Mouse (Mus musculus): ENCODE results near the gene Fam168b. TPM values are rescaled to one million over a fixed set of nuclear protein-coding genes. Genes with fewer than 3 reads are reported as not detected.

Fam168b gene
- total RNA-seq, 2 experiments from 2014 or later: 20.5 to 30.7 TPM

- intact Hi-C loops (cut with DNase I): no loop called here
- no peak for DNase-seq
Measured at GRCm38 (mm10) chr1:34821411-34821810, 21.5 kb downstream of the Fam168b start.

- no peak for DNase-seq
- intact Hi-C loops (cut with DNase I): no loop called here
Measured at GRCm38 (mm10) chr1:34819225-34819910, 23.5 kb downstream of the Fam168b start.

- intact Hi-C loops (cut with DNase I): no loop called here
Measured at GRCm38 (mm10) chr1:34815843-34816242, 27.0 kb downstream of the Fam168b start.

GRCm38 (mm10) chr1:34812407-34813247, 30.2 kb downstream of the Fam168b start:
- DNase-seq: no peak
- intact Hi-C loops (cut with DNase I): loop anchor here (5.0 kb wide), 1 partner anchor 40 kb away; no protein-coding TSS in a partner anchor

More at GRCm38 (mm10) chr1:34815843-34816242, 27.0 kb downstream of the Fam168b start:
- no peak for DNase-seq

GRCm38 (mm10) chr1:34811581-34811980, 31.3 kb downstream of the Fam168b start:
- intact Hi-C loops (cut with DNase I): loop anchor here (5.0 kb wide), 1 partner anchor 41 kb away; no protein-coding TSS in a partner anchor

GRCm38 (mm10) chr1:34811035-34811434, 31.8 kb downstream of the Fam168b start:
- intact Hi-C loops (cut with DNase I): loop anchor here (5.0 kb wide), 1 partner anchor 41 kb away; no protein-coding TSS in a partner anchor

More at GRCm38 (mm10) chr1:34811581-34811980, 31.3 kb downstream of the Fam168b start:
- no peak for DNase-seq

GRCm38 (mm10) chr1:34810293-34810692, 32.6 kb downstream of the Fam168b start:
- no peak for DNase-seq
- intact Hi-C loops (cut with DNase I): loop anchor here (5.0 kb wide), 1 partner anchor 42 kb away; no protein-coding TSS in a partner anchor

More at GRCm38 (mm10) chr1:34811035-34811434, 31.8 kb downstream of the Fam168b start:
- DNase-seq: no peak

GRCm38 (mm10) chr1:34808445-34808844, 34.4 kb downstream of the Fam168b start:
- intact Hi-C loops (cut with DNase I): no loop called here
- DNase-seq: no peak

GRCm38 (mm10) chr1:34805931-34806520, 36.8 kb downstream of the Fam168b start:
- DNase-seq: no peak
- intact Hi-C loops (cut with DNase I): no loop called here

- DNase-seq: no peak
- intact Hi-C loops (cut with DNase I): no loop called here
Measured at GRCm38 (mm10) chr1:34804863-34805262, 38.0 kb downstream of the Fam168b start.

GRCm38 (mm10) chr1:34802290-34802642, 40.6 kb downstream of the Fam168b start:
- DNase-seq: no peak
- intact Hi-C loops (cut with DNase I): no loop called here

- intact Hi-C loops (cut with DNase I): no loop called here
- peak; percentile 25 to 47 for DNase-seq
Measured at GRCm38 (mm10) chr1:34801616-34802289, 41.1 kb downstream of the Fam168b start.

GRCm38 (mm10) chr1:34799140-34799539, 43.7 kb downstream of the Fam168b start:
- intact Hi-C loops (cut with DNase I): no loop called here
- DNase-seq: no peak

- intact Hi-C loops (cut with DNase I): no loop called here
- DNase-seq: no peak
Measured at GRCm38 (mm10) chr1:34793304-34794300, 49.3 kb downstream of the Fam168b start.

GRCm38 (mm10) chr1:34783538-34784161, 59.2 kb downstream of the Fam168b start:
- intact Hi-C loops (cut with DNase I): no loop called here
- DNase-seq: no peak

GRCm38 (mm10) chr1:34775870-34776269, 67.0 kb downstream of the Fam168b start:
- intact Hi-C loops (cut with DNase I): no loop called here
- DNase-seq: no peak

- no peak for DNase-seq
- intact Hi-C loops (cut with DNase I): no loop called here
Measured at GRCm38 (mm10) chr1:34768875-34769274, 74.0 kb downstream of the Fam168b start.

GRCm38 (mm10) chr1:34767851-34768250, 75.0 kb downstream of the Fam168b start:
- no peak for DNase-seq
- intact Hi-C loops (cut with DNase I): no loop called here

GRCm38 (mm10) chr1:34766899-34767298, 76.0 kb downstream of the Fam168b start:
- intact Hi-C loops (cut with DNase I): no loop called here

More at GRCm38 (mm10) chr1:34766899-34767298, 76.0 kb downstream of the Fam168b start:
- no peak for DNase-seq
